Mouse (Mus musculus) embryonic fibroblast, embryonic 13.5 days (primary cell): ENCODE measurements around the gene Tomm70a.

Experiments used
- CTCF ChIP-seq: IDR thresholded peaks from 2 replicates; pipeline ENCODE4 v1.5.1; 2011; ENCODE audit warnings: mild to moderate bottlenecking, control low read depth, low read length, moderate library complexity, borderline replicate concordance; ENCODE audit not compliant: insufficient read depth
- POLR2A ChIP-seq: IDR thresholded peaks from 2 replicates; pipeline ENCODE4 v1.6.1; 2011; ENCODE audit warnings: low read depth, mild to moderate bottlenecking, control low read depth, low read length, moderate library complexity

- TF ChIP-seq CTCF (no peak), POLR2A (no peak)
Observed at GRCm38 (mm10) chr16:57133611-57134010, 12.1 kb downstream of the Tomm70a start.
